Mouse (Mus musculus): Measurements from ENCODE around the gene 1700056E22Rik.

1700056E22Rik gene

GRCm38 (mm10) chr1:184034011-184034557 is at the start of gene 1700056E22Rik:
TSS of gene 1700056E22Rik (minus strand) at chr1:184034301.
- peak; percentile 96 to 98 for DNase-seq

DNA sequence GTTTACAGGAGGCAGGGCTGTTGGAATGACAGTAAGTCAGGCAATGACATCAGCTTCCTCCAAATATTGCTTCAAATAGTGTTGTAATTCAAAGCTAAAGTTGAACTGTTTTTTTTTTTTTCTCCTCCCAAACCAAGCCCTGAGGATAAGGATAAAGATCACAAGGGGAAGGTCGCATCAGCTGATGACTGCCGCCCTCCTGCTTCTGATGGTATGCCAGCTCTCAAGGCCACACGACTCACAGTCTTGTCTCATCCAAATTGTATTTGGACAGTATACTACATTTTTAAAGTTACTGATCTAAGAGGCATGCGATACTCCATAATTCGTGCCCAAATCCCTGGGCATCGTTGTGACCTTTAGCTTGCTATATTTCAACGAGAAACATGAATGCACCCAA is 49.1 kb upstream of the 1700056E22Rik start:
- no peak for DNase-seq

DNA sequence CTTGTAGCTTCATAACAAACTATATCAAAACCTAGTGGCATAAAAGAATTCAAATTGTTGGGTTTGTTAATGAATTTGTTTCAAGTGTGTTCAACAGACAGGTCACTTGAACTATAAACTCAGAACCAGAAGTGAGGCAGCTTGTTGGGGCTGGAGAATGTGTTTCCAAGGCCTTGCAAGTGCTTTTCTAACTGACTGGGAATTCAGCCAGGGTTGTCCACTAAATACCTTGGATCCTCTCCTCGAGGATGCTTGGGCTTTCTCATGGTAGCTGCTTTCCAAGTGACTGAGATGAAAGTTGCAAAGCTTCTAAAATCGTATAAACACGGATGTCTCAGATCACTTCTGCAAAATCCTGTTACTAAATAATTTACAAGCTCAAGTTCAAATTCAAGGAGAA is 48.6 kb upstream of the 1700056E22Rik start:
- no peak for DNase-seq

- DNase-seq = peak; percentile 40 to 41
Observed at GRCm38 (mm10) chr1:184079304-184079703, 45.2 kb upstream of the 1700056E22Rik start.

DNA sequence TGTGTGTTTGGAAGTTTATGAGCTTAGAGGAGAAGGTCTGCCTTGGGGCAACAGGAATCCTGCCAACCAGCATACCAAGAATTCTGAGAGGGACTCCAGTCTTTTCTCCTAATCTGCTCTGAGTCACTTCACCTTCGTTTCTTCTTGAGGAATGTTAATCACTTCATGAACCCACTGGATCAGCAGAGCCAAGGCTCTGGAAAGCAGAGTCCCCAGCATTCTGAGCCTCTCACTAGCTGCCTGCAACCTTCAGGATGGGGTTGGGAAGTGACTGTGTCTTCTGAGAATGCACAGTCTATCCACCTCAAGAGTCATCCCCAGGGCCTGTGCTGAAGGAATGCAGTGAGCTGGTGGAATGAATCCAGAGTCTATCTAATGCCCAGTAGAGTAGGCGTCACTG is 42.7 kb upstream of the 1700056E22Rik start:
- DNase-seq = no peak

- no peak for DNase-seq
Observed at GRCm38 (mm10) chr1:184076065-184076464, 42.0 kb upstream of the 1700056E22Rik start.

DNA sequence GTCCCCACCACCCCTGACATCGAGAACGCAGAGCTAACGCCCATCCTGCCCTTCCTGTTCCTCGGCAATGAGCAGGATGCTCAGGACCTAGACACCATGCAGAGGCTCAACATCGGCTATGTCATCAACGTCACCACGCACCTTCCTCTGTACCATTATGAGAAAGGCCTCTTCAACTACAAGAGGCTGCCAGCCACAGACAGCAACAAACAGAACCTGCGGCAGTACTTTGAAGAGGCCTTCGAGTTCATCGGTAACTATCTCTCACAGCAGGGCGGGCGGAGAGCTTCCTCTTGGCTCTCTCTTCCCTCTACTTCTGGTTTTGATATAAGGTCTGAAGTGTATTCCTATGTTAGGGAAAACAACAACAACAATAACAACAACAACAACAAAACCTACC is 34.9 kb upstream of the 1700056E22Rik start:
- no peak for DNase-seq

DNA sequence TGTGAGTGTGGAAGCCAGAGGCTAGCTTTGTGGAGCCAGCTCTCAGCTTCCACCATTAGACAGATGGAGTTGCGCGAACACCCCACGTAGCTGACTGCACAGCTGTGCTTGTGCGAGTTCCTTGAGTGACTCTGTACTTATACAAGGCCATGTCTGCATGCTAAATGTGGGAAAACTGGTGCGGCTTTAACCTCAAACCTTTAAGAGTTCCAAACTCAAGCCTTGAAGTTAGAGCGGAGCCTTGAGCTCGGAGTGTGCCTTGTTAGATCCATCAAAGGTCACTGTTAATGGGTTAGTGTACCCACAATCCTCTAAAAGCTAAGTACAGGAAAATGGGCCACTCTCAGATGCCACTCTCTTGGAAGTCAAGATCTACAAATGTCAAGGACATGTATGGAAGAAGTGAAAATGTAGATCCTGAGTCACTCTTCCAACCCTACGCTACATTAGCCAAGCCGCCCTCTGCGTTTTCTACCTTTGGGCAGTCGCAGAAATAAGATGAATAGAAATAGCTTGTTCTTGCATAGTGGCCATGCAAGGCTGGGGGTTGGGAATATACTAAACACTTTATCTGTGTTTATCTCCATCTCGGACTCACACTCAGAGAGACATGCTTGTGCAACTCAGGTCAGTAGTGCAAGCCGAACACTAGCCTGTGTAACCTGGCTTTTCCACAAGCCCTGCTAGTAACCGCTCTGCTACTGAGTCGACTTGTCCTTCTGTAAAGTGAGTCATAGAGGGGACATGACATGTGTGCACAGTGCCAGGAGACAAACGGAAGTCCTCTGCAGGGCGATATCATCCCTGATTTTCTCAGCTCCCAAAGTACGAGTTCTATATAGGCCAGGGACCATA is 33.8 kb upstream of the 1700056E22Rik start:
- no peak for DNase-seq

- no peak for DNase-seq
Observed at GRCm38 (mm10) chr1:184066460-184067287, 32.6 kb upstream of the 1700056E22Rik start.

DNA sequence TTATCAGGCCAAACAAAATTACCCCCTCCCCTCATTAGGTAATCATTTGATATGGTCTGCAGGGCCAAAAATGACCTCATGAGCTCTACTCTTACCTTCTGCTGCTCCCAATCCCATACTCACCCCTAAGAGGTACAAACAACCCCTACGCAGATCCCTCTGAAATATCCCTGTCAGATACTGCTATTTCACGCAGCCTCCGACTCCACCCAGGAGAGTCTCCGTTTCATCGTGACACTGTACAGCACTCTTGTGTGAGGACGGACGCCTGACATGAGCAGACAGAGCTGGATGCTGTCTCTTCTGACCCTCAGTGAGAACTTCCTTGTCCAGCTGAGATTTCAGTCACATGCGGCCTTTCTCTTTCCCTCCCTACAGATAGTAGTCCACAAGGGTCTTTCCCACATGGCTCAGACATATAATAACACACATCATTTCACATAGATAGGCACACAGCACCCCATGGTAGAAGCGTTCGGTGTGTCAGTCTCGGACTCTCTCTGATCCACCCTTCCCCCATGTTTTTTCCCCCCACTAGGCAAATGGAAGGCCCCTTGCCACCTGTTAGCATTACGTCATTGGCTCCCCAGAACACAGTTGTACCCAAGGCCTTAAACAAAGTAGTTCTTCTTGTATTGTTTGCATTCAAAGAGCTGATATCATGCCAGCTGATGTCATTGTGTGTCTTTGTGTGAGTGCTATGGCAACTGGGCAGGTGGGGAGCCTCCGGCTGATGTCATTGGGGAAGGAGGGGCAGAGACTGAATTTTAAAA is 31.7 kb upstream of the 1700056E22Rik start:
- DNase-seq = peak in 1 of 2 experiments; percentile 37

- DNase-seq = peak in 1 of 2 experiments; percentile 37
Observed at GRCm38 (mm10) chr1:184064306-184064705, 30.2 kb upstream of the 1700056E22Rik start.

- no peak for DNase-seq
Observed at GRCm38 (mm10) chr1:184061901-184062300, 27.8 kb upstream of the 1700056E22Rik start.

- DNase-seq = no peak
Observed at GRCm38 (mm10) chr1:184060828-184061734, 27.0 kb upstream of the 1700056E22Rik start.

DNA sequence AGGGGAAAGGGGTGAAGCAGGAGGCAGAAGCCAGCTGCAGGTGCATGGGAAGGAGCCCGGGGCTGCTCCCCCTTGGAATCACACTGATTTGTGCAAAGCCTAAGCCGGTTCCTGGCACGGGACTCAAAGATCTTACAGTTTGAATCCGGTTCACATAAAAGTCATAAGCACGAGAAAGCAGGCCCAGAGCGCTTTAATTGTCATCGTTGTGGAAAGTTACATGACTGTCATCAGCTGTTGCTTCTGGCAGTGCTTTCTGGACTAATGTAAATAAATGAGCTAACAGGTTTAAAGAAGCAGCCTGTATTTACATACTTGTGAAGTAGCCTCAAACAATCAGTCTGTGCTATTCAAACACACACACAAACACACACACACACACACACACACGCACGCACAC is 26.3 kb upstream of the 1700056E22Rik start:
- DNase-seq = no peak

GRCm38 (mm10) chr1:184059814-184060213 is 25.7 kb upstream of the 1700056E22Rik start:
- no peak for DNase-seq

DNA sequence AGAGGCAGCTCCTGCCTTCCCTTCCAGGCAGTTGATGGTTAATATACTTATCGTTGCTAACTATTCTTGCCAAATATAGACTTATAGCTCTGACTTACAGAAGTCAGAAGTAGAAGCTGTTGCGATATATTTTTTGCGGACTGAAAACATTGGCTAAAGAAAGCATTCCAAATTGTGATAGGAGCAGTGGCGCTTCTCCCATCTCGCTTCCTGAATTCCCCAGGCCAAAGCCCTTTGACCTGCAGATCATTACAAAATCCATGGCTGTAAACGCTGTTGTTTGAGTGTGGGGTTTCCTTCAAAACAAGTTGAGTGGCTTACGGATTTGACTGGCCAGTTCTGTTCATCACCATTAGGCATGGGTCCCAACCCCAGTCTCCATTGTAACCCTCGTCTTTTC is 24.1 kb upstream of the 1700056E22Rik start:
- DNase-seq = no peak

- DNase-seq = no peak
Observed at GRCm38 (mm10) chr1:184054176-184054575, 20.1 kb upstream of the 1700056E22Rik start.

- DNase-seq = no peak
Observed at GRCm38 (mm10) chr1:184053711-184054110, 19.6 kb upstream of the 1700056E22Rik start.

DNA sequence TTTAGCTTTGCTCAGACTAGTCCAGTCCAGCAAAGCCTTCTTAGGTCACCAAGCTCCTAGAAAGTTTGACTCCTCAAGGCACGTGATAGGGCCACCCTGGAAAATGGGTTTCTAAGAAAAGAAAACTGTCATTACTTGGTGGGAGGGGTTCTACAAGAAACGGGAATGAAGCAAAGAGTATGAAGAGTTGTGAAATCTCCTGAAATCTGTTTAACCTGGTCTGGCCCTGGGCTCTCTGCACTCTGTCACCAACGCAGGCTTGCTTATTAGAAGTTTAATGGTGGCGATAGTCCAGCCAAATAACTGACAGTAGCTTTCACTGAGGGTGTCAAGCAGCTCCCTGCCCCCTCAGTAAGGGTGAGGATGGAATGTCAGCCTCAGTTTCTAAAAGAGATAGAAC is 19.0 kb upstream of the 1700056E22Rik start:
- no peak for DNase-seq

DNA sequence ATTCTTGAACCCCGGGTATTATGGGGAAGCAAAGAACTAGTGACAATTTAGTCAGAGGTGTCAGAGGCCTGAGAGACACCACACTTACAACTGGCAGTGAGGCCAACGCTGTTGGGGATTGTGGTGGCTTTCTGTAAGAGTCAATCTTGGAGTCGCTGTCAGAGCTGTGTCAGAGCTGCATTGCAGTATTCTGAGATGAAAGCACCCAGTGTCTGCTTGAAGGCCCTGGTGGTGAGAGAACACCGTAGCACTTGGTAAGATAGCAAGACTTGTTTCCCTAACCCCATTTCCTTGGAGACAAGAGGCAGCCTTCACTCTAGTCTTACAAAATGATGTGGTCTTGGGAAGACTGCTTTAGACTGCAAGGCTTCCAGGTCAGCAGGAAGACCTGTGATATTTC is 18.2 kb upstream of the 1700056E22Rik start:
- no peak for DNase-seq

GRCm38 (mm10) chr1:184051824-184052223 is 17.7 kb upstream of the 1700056E22Rik start:
- no peak for DNase-seq

DNA sequence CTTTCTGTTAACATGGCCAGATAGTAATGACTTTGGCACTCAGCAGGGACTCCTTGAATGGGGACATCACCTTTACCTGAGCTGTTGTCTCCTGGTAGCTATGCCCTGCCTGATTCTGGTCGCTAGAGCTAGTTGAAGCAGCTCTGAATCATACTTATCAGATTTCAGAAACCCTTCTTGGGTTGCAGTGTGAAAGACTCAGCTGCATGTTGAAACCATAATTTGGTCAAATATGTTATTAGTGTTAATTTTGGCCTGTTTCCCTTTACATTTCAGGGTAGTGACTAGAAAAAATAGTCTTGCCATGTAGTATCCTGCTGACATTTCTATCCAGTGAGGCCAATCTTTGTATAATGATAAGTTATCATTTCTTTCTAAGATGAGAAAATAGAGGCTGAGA is 17.2 kb upstream of the 1700056E22Rik start:
- DNase-seq = no peak
